Mouse (Mus musculus): ENCODE results near the gene Ccdc78.

Ccdc78 gene

DNA sequence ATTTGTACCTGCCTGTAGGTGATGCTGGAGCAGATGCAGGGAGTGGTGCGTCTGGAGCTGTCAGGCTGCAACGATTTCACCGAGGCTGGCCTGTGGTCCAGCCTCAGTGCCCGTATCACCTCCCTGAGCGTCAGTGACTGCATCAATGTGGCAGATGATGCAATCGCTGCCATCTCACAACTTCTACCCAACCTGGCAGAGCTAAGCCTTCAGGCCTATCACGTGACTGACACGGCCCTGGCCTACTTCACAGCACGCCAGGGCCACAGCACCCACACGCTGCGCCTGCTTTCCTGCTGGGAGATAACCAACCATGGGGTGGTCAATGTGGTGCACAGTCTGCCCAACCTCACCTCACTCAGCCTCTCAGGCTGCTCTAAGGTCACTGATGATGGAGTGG, 31.3 kb downstream of the Ccdc78 start:
- POLR2A ChIA-PET: interaction anchor here in 2 of 4 experiments (0.6 to 10.0 kb wide), 11 partner anchors 9 to 435 kb away, joined by 3 to 92 read pairs (median 3); partner anchors contain the start of genes Stub1 (in 2 of the 2), Fbxl16 (in 1 of the 2), Jmjd8 (in 1 of the 2) and Luc7l (in 1 of the 2)
- CTCF ChIA-PET: interaction anchor here in 3 of 4 experiments (0.6 to 1.5 kb wide), 6 partner anchors 16 to 367 kb away, joined by 3 to 6 read pairs (median 4); partner anchors contain the start of gene Wdr90 (in 1 of the 3)

- POLR2A ChIA-PET: interaction anchor here in 3 of 4 experiments (0.5 to 10.0 kb wide), 19 partner anchors 9 to 546 kb away, joined by 3 to 92 read pairs (median 3); partner anchors contain the start of genes Jmjd8 (in 3 of the 3), Stub1 (in 3 of the 3), Fbxl16 (in 2 of the 3) and Chtf18 (in 1 of the 3)
- CTCF ChIA-PET: interaction anchor here in 2 of 4 experiments (0.6 to 1.1 kb wide), 6 partner anchors 14 to 304 kb away, joined by 3 to 4 read pairs (median 4); partner anchors contain the start of genes Mcrip2 (in 1 of the 2), Mrpl28 (in 1 of the 2) and Stub1 (in 1 of the 2)
These were observed 32.7 kb downstream of the Ccdc78 start for GRCm38 (mm10) chr17:25818851-25819780.

DNA sequence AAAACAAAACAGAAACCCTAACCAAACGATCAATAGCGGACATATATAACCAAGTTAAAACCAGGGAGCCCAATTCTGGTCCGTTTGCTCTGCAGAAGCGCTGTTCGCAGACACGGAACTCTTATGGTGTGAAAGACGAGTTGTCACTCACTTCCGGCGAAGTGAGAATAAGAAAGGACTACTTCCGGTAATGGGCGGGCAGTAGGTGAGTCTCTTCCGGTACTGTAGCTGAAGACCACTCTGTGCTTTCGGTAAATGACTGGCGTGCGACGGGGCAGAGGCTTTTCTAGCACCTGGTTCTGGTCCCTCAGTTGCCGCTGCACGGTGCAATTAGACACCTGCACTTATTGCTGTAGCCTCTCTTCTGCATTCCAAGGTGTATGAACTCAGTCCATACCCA, 37.1 kb downstream of the Ccdc78 start, which contains the start of gene Wdr24:
TSS of gene Wdr24 (plus strand) at position 176 of the 400 bp plus-strand sequence.
- ChIA-PET CTCF (interaction anchor here in 2 of 4 experiments (1.2 to 1.5 kb wide), 3 partner anchors 9 to 308 kb away, joined by 3 to 11 read pairs (median 3); partner anchors contain the start of gene Stub1 (in 2 of the 2)), POLR2A (interaction anchor here (0.5 to 4.4 kb wide), 18 partner anchors 9 to 97 kb away, joined by 3 to 60 read pairs (median 6); partner anchors contain the start of genes Stub1 (in 3 of the 4), Rhbdl1 (in 2 of the 4), Fam173a (in 1 of the 4) and Mcrip2 (in 1 of the 4))

- CTCF ChIA-PET: interaction anchor here in 1 of 4 experiments (1.0 to 1.5 kb wide), 2 partner anchors 8 to 12 kb away, joined by 3 to 4 read pairs; partner anchors contain the start of gene Stub1
These were observed 38.2 kb downstream of the Ccdc78 start for GRCm38 (mm10) chr17:25824362-25825142.

GRCm38 (mm10) chr17:25825311-25825710, 38.9 kb downstream of the Ccdc78 start:
- POLR2A ChIA-PET: interaction anchor here in 3 of 4 experiments (0.7 to 4.4 kb wide), 7 partner anchors 8 to 399 kb away, joined by 3 to 60 read pairs (median 4); partner anchors contain the start of genes Stub1 (in 2 of the 3), Haghl (in 1 of the 3) and Rhbdl1 (in 1 of the 3)

More at GRCm38 (mm10) chr17:25824362-25825142, 38.2 kb downstream of the Ccdc78 start:
- POLR2A ChIA-PET: interaction anchor here (0.7 to 4.4 kb wide), 12 partner anchors 8 to 399 kb away, joined by 3 to 60 read pairs (median 4); partner anchors contain the start of genes Rhbdl1 (in 2 of the 4), Stub1 (in 2 of the 4) and Mcrip2 (in 1 of the 4)

GRCm38 (mm10) chr17:25825984-25826570, 39.7 kb downstream of the Ccdc78 start:
- ChIA-PET CTCF (no interaction called here), POLR2A (interaction anchor here in 2 of 4 experiments (0.9 to 4.4 kb wide), 8 partner anchors 7 to 286 kb away, joined by 3 to 44 read pairs (median 4); partner anchors contain the start of genes Haghl (in 1 of the 2), Rhbdl1 (in 1 of the 2) and Stub1 (in 1 of the 2))

More at GRCm38 (mm10) chr17:25825311-25825710, 38.9 kb downstream of the Ccdc78 start:
- CTCF ChIA-PET: no interaction called here

- CTCF ChIA-PET: no interaction called here
- POLR2A ChIA-PET: interaction anchor here in 2 of 4 experiments (0.6 to 9.2 kb wide), 10 partner anchors 9 to 562 kb away, joined by 3 to 92 read pairs (median 3); partner anchors contain the start of genes Capn15 (in 1 of the 2), Rhbdl1 (in 1 of the 2) and Wfikkn1 (in 1 of the 2)
These were observed 40.6 kb downstream of the Ccdc78 start for GRCm38 (mm10) chr17:25827011-25827410.

GRCm38 (mm10) chr17:25827546-25828222, 41.3 kb downstream of the Ccdc78 start:
- ChIA-PET CTCF (interaction anchor here in 2 of 4 experiments (0.6 kb wide), 3 partner anchors 28 to 296 kb away, joined by 3 to 6 read pairs (median 3); partner anchors contain the start of gene Mrpl28 (in 1 of the 2)), POLR2A (interaction anchor here (0.6 to 9.2 kb wide), 28 partner anchors 8 to 1411 kb away, joined by 3 to 114 read pairs (median 4); partner anchors contain the start of genes Rhbdl1 (in 3 of the 4), Rpusd1 (in 2 of the 4), Capn15 (in 1 of the 4) and Chtf18 (in 1 of the 4))

GRCm38 (mm10) chr17:25828223-25828594, 41.8 kb downstream of the Ccdc78 start:
- CTCF ChIA-PET: interaction anchor here in 3 of 4 experiments (0.6 to 1.5 kb wide), 7 partner anchors 16 to 295 kb away, joined by 3 to 6 read pairs (median 3); partner anchors contain the start of genes Chtf18 (in 1 of the 3), Mrpl28 (in 1 of the 3), Narfl (in 1 of the 3) and Rhot2 (in 1 of the 3)
- POLR2A ChIA-PET: interaction anchor here (0.6 to 9.2 kb wide), 34 partner anchors 9 to 1412 kb away, joined by 3 to 114 read pairs (median 5); partner anchors contain the start of genes Rhbdl1 (in 3 of the 4), Gng13 (in 2 of the 4), Haghl (in 2 of the 4) and Rhot2 (in 2 of the 4)

DNA sequence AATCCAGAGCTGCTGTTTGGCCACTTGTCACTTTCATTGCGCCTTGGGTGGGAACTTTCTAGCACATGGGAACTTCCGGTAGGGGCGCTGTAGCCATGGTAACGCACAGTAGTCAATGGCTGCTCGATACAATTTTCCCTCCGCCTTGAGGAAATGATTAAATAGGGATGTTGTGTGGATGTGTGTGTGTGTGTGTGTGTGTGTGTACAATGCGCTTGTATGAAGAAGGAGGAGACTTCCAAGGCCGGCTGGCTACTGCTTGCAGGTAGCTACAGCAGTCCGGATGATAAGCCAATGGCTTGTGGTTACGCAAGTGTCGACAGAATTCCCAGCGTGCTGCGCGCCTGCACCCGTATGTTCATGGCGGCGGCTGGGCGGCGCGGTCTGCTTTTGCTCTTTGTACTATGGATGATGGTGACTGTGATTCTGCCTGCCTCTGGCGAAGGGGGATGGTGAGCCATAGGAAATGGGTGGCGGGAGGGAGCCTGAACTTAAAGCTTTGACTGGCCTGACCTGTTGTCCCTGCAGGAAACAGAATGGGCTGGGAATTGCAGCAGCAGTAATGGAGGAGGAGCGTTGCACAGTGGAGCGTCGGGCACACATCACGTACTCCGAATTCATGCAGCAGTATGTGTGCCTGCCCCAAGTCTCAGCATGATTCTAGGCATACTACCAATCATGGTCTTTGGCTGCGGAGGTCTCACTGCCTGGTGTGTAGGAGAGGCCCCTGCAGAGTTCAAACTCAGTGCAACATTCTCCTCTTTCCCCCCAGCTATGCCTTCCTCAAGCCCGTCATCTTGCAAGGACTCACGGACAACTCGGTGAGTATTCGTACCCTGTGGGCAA, 42.6 kb downstream of the Ccdc78 start, which contains the start of gene Jmjd8:
TSS of gene Jmjd8 (plus strand) at position 156 of the 846 bp plus-strand sequence.
- ChIA-PET POLR2A (interaction anchor here (0.6 to 9.2 kb wide), 42 partner anchors 8 to 1412 kb away, joined by 3 to 114 read pairs (median 5); partner anchors contain the start of genes Rhbdl1 (in 3 of the 4), Rpusd1 (in 3 of the 4), Chtf18 (in 2 of the 4) and Gm20683 (in 2 of the 4)), CTCF (interaction anchor here in 3 of 4 experiments (0.6 to 1.5 kb wide), 6 partner anchors 16 to 272 kb away, joined by 3 to 6 read pairs (median 4); partner anchors contain the start of genes Chtf18 (in 1 of the 3), Narfl (in 1 of the 3), Rhot2 (in 1 of the 3) and Rpusd1 (in 1 of the 3))

- POLR2A ChIA-PET: interaction anchor here in 3 of 4 experiments (0.6 to 9.2 kb wide), 21 partner anchors 7 to 730 kb away, joined by 3 to 114 read pairs (median 5); partner anchors contain the start of genes Gm20683 (in 2 of the 3), Haghl (in 2 of the 3), Rhot2 (in 2 of the 3) and Capn15 (in 1 of the 3)
- CTCF ChIA-PET: interaction anchor here in 1 of 4 experiments (1.5 kb wide), 1 partner anchor 15 kb away, joined by 4 read pairs; the partner anchor contains the start of gene Rhot2
These were observed 43.2 kb downstream of the Ccdc78 start for GRCm38 (mm10) chr17:25829558-25830017.

DNA sequence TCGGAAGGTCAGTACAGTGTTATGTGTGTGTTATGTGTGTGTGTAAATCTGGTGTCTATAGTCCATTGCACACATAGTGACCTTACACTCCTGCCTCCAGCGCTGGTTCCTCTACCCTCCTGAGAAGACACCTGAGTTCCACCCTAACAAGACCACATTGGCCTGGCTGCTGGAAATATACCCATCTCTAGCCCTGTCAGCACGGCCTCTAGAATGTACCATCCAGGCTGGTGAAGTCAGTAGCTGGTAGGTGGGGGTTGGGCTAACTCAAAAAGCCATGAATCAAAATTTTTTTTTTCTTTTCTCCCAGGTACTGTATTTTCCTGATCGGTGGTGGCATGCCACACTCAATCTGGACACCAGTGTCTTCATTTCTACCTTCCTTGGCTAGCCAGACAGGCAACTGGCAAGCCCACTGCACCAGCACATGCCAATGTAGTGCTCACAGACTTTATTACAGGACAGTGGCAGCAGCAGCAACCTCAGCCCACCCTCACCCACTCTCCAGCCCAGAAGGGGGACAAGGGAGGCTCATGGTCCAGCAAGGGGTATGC, 43.9 kb downstream of the Ccdc78 start:
- CTCF ChIA-PET: interaction anchor here in 1 of 4 experiments (1.2 kb wide), 1 partner anchor 179 kb away, joined by 4 read pairs; no protein-coding TSS in a partner anchor
- POLR2A ChIA-PET: interaction anchor here in 3 of 4 experiments (0.6 to 9.2 kb wide), 15 partner anchors 11 to 103 kb away, joined by 3 to 114 read pairs (median 7); partner anchors contain the start of genes Gm20683 (in 2 of the 3), Rhot2 (in 2 of the 3), Chtf18 (in 1 of the 3) and Haghl (in 1 of the 3)

DNA sequence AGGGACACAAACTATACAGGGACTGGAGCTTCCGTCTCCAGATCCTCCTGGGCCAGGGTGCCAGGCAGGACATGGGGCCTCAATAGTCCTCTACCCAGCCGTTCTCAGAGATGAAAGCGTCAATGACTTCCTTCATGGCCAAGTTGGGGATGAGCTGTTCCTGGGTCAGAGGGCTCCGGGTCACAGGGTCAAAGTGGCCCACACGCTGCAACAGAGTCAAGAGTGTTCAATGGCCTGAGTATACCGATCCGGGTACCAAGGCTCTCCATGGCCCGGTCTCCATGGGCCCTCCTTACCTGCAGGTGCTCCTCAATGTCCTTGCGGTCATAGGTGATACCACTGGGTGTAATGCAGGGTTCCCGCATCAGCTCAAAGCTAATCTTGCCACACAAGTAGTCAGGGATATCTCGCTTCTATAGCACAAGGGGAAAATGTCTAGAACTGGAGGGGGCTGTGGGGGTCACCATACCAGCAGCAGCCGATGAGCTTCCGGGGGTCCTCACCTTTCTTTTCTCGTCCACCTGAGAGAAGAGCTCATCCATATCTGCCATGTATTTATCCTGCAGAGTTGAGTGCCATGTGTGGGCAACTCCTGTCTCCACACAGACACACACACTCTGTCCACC, 44.5 kb downstream of the Ccdc78 start:
- CTCF ChIA-PET: interaction anchor here in 1 of 4 experiments (1.2 kb wide), 1 partner anchor 179 kb away, joined by 4 read pairs; no protein-coding TSS in a partner anchor
- POLR2A ChIA-PET: interaction anchor here (0.5 to 9.2 kb wide), 15 partner anchors 7 to 1108 kb away, joined by 3 to 114 read pairs (median 22); partner anchors contain the start of genes Gm20683 (in 3 of the 4), Rhot2 (in 2 of the 4), AC134908.4 (in 1 of the 4) and Chtf18 (in 1 of the 4)
